Mouse (Mus musculus): ENCODE measurements around the gene Actrt2. TPM values are rescaled to one million over a fixed set of nuclear protein-coding genes. Genes with fewer than 3 reads are reported as not detected.

Gene Actrt2
- polyA plus RNA-seq, 1 experiment from 2014 or later: not detected

DNA sequence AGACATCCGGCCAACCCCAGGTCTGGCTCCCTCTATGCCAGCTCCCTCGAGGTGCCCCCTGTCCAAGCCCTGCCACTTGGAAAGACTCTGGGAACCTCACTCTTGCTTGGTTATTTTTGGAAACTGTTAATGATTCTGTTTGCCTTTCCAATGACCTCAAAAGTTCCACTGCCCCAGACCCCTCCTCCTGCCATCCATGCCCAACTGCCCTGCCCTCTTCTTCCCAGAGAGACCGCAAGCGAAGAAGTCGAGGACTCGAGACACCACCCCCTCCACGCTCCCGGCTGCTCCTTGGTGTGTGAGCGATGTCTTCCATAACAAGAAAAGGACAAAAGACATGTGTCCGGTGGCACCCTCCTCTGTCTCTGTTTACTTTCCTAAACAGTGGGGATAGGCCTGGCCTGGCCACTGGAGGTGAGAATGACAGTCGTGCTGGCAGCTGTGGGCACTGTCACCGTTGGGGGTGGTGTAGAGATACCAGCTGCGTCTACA is 33.3 kb upstream of the Actrt2 start:
- no peak for ATAC-seq
- Histone ChIP-seq H3K4me3 (replicated peaks) (no peak overlapping the region), H3K36me3 (no peaks in the 10 kb centered on the region), H3K4me2 (replicated peaks) (no peak overlapping the region), H3K4me1 (replicated peaks) (peaks cover 6% of the 10 kb centered on the region; the same call in 1 of the 2 replicates), H3K9ac (replicated peaks) (no peak overlapping the region), H3K27me3 (0 out of 2 replicates have a peak, but pooled peaks cover 4% of the 10 kb centered on the region), H3K27ac (no peak overlapping the region), H3K9me3 (no peaks in the 10 kb centered on the region)
- 91% methylated on average over 13 of the region's 13 CpGs for WGBS

DNA sequence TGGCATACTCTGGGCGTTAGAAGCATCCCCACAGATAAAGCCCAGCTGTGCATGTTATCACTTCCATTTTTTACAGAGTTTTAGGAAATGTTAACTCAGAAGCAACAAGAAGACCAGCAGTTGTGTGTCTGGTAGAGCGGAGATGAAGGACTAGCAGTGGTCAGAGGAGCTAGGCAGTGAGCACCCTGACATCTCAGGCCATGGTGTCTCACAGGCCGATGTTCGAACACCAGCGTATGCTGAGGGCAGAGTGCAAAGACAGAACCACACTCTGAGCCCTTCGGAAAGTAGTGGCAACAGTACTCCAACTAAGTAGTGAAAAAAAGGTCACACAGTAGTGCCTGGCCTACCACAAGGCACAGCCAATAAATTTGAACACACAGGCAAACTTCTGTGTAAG is 32.8 kb upstream of the Actrt2 start:
- no peaks in the 10 kb centered on the region for H3K36me3 ChIP-seq
- peaks cover 6% of the 10 kb centered on the region; the same call in 1 of the 2 replicates for H3K4me1 ChIP-seq (replicated peaks)
- H3K27ac ChIP-seq: no peak overlapping the region
- no peaks in the 10 kb centered on the region for H3K27me3 ChIP-seq
- H3K4me3 ChIP-seq (replicated peaks): no peak overlapping the region
- 96% methylated on average over 6 of the region's 6 CpGs for WGBS
- H3K9me3 ChIP-seq: no peaks in the 10 kb centered on the region
- no peak overlapping the region for H3K4me2 ChIP-seq (replicated peaks)
- no peak overlapping the region for H3K9ac ChIP-seq (replicated peaks)
- no peak for ATAC-seq

DNA sequence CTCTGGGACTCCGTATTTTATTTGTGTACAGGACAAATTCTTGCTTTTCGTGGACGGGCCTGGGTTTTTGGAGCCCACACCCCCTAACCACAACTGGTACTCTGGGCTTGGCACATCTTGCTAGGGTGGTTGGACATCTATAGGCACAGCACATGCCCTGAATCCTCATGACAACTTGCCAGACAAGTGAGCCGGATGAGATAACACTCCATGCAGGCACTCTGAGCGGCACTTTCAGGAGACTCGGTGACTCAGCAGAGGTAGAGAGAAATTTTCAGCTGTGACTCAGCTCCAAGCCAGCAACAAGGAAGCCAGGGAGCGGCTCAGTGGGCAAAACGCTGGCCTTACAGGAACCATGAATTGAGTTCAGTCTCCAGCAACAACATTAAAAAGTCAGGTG is 31.6 kb upstream of the Actrt2 start:
- H3K36me3 ChIP-seq: no peaks in the 10 kb centered on the region
- 91% methylated on average over 8 of the region's 8 CpGs for WGBS
- no peak overlapping the region for H3K9ac ChIP-seq (replicated peaks)
- H3K4me2 ChIP-seq (replicated peaks): no peak overlapping the region
- no peaks in the 10 kb centered on the region for H3K9me3 ChIP-seq
- H3K4me3 ChIP-seq (replicated peaks): no peak overlapping the region
- no peak overlapping the region for H3K27ac ChIP-seq
- no peak for ATAC-seq
- no peaks in the 10 kb centered on the region for H3K27me3 ChIP-seq
- H3K4me1 ChIP-seq (replicated peaks): peaks cover 6% of the 10 kb centered on the region; the same call in 1 of the 2 replicates

DNA sequence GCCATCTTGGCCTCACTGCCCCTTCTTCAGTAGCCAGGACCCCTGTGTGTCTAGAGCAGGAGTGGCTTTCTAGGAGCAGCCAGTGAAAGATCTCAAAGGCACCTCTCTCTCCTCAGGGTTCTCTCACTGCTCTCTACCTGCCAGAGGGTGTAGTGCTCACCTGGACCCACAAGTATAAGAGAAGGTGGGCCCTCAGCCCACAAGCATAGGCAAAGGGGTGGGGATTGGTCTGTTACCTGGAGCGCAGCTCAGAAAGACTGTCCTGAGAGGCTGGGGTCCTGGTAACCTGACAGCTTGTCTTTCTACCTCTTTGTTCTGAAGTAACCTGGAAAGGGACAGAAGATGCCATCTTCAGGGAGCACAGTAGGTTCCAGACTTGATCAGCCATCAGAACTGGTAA is 31.0 kb upstream of the Actrt2 start:
- Histone ChIP-seq H3K9me3 (no peaks in the 10 kb centered on the region), H3K27me3 (no peaks in the 10 kb centered on the region), H3K4me1 (replicated peaks) (peaks cover 6% of the 10 kb centered on the region; the same call in 1 of the 2 replicates), H3K9ac (replicated peaks) (no peak overlapping the region), H3K4me3 (replicated peaks) (no peak overlapping the region), H3K36me3 (no peaks in the 10 kb centered on the region), H3K4me2 (replicated peaks) (no peak overlapping the region), H3K27ac (no peak overlapping the region)
- ATAC-seq: no peak
- WGBS: 93% methylated on average over 1 of the region's 1 CpGs

DNA sequence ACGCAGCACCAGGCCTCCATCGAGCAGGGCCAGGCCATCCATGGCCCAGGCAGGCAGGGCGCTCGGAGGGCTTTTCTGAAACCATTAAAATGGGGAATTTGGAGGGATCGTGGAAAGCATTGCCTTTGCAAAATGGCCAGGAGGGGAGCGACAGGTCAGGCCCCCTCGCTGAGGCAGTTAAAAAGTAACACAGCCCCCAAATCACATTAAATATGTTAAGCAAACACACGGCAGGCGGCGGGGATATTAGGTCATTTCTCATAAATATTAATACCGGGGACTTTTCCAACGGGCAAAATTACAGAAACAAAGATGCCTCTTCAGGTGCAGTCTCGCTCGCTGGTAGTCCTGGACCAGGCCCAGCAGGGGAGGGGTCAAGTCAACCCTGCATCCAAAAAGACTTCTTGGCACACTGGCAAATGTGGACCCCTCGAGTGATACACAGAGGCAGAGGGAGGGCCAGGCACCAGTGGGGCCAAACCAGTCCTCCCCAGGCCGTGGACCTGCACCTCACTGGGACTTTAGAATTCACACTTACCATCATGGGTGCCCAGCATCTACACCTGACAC is 30.4 kb upstream of the Actrt2 start:
- H3K36me3 ChIP-seq: no peaks in the 10 kb centered on the region
- no peaks in the 10 kb centered on the region for H3K27me3 ChIP-seq
- no peak overlapping the region for H3K9ac ChIP-seq (replicated peaks)
- no peak for ATAC-seq
- 53% methylated on average over 16 of the region's 16 CpGs for WGBS
- H3K4me1 ChIP-seq (replicated peaks): peaks cover 6% of the 10 kb centered on the region; the same call in 1 of the 2 replicates
- no peaks in the 10 kb centered on the region for H3K9me3 ChIP-seq
- H3K4me2 ChIP-seq (replicated peaks): no peak overlapping the region
- no peak overlapping the region for H3K27ac ChIP-seq
- no peak overlapping the region for H3K4me3 ChIP-seq (replicated peaks)

DNA sequence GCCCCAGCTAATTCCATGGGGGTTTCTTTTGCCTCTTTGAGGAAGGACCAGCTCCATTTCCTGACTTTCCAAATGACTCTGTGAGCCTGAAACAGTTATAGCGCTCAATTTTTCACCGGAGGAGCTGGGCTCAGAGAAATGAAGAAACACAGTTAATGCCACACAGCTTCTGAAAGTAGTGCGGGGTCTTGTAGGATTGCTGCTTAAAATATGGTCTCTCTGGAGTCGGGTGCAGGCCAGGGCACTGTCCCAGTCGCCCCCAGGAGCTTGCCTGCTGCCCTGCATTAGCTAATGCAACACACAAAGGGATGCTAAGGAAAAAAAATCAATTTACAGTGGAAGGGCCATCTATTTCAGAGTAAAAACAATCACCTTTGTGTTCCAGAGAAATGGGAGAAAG is 29.8 kb upstream of the Actrt2 start:
- Histone ChIP-seq H3K4me2 (replicated peaks) (no peak overlapping the region), H3K27me3 (no peaks in the 10 kb centered on the region), H3K9me3 (no peaks in the 10 kb centered on the region), H3K27ac (no peak overlapping the region), H3K9ac (replicated peaks) (no peak overlapping the region), H3K4me3 (replicated peaks) (no peak overlapping the region), H3K4me1 (replicated peaks) (peaks cover 6% of the 10 kb centered on the region; the same call in 1 of the 2 replicates), H3K36me3 (no peaks in the 10 kb centered on the region)
- ATAC-seq: no peak
- WGBS: 74% methylated on average over 5 of the region's 5 CpGs

DNA sequence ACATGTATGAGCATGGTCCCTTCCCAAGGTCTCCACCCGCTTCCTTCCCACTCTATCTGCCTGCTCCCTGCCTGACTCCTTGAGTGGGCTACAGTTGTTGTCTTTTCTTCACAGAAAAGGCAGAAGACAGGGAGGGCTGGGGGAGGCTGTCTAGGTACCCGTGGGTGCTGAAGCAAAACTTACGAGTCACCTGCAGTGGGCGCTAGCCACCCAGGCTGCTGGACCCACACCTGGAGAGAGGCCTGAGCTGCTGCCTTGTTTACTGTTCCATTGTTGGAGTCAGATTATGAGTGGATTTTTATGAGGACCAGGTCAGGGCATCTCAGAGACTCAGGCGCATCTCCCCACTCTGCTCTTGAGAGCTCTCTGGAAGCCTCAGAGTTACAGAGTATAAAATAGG is 28.9 kb upstream of the Actrt2 start:
- H3K36me3 ChIP-seq: no peaks in the 10 kb centered on the region
- WGBS: 71% methylated on average over 5 of the region's 5 CpGs
- no peak for ATAC-seq
- peaks cover 6% of the 10 kb centered on the region; the same call in 1 of the 2 replicates for H3K4me1 ChIP-seq (replicated peaks)
- no peak overlapping the region for H3K4me3 ChIP-seq (replicated peaks)
- H3K4me2 ChIP-seq (replicated peaks): no peak overlapping the region
- no peak overlapping the region for H3K9ac ChIP-seq (replicated peaks)
- H3K27ac ChIP-seq: no peak overlapping the region
- no peaks in the 10 kb centered on the region for H3K9me3 ChIP-seq
- no peaks in the 10 kb centered on the region for H3K27me3 ChIP-seq

DNA sequence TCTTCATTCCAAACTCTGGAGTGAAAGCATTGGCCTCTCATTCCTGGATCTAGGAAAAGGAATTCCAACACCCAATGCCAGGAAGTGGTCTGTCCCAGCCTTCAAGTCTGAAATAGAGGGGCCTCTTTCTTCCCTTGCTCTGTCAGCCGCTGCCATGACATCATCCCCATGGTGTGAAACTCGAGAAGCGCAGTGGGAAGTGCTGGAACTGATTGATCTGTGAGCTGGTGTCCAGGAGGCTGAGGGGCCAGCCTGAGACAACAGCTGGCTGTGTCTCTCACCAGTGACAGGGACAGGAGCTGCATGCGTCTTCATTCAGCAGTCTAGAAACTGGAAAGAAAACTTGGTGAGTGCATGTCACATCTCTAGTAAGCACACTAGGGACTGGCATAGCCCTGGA is 28.5 kb upstream of the Actrt2 start:
- no peaks in the 10 kb centered on the region for H3K9me3 ChIP-seq
- H3K27ac ChIP-seq: no peak overlapping the region
- H3K36me3 ChIP-seq: no peaks in the 10 kb centered on the region
- H3K9ac ChIP-seq (replicated peaks): no peak overlapping the region
- no peaks in the 10 kb centered on the region for H3K27me3 ChIP-seq
- H3K4me2 ChIP-seq (replicated peaks): no peak overlapping the region
- 37% methylated on average over 4 of the region's 4 CpGs for WGBS
- no peak overlapping the region for H3K4me3 ChIP-seq (replicated peaks)
- no peak for ATAC-seq
- H3K4me1 ChIP-seq (replicated peaks): peaks cover 6% of the 10 kb centered on the region; the same call in 1 of the 2 replicates

DNA sequence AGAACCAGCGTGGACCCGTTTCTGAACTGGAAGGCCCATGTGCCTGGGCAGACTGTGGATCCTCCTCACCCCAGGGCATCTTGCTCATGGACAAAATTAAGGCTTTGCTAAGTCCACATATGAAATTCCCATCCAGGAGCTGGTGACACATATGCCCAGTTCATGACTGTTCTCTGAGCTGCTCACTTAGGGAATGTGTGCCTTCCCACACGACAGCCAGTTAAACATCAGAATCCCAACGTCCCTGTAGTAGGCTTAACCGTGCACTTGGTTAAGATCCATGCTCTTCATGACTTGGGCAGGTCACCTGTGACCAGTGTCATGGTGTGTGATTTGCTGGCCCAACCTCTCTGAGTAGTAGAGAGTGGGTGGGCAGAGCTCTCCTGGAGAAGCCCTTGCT is 26.7 kb upstream of the Actrt2 start:
- 94% methylated on average over 5 of the region's 5 CpGs for WGBS
- no peaks in the 10 kb centered on the region for H3K27me3 ChIP-seq
- H3K4me2 ChIP-seq (replicated peaks): no peak overlapping the region
- no peak overlapping the region for H3K4me3 ChIP-seq (replicated peaks)
- peaks cover 6% of the 10 kb centered on the region; the same call in 1 of the 2 replicates for H3K4me1 ChIP-seq (replicated peaks)
- H3K27ac ChIP-seq: no peak overlapping the region
- no peaks in the 10 kb centered on the region for H3K36me3 ChIP-seq
- H3K9ac ChIP-seq (replicated peaks): no peak overlapping the region
- no peak for ATAC-seq
- H3K9me3 ChIP-seq: no peaks in the 10 kb centered on the region

DNA sequence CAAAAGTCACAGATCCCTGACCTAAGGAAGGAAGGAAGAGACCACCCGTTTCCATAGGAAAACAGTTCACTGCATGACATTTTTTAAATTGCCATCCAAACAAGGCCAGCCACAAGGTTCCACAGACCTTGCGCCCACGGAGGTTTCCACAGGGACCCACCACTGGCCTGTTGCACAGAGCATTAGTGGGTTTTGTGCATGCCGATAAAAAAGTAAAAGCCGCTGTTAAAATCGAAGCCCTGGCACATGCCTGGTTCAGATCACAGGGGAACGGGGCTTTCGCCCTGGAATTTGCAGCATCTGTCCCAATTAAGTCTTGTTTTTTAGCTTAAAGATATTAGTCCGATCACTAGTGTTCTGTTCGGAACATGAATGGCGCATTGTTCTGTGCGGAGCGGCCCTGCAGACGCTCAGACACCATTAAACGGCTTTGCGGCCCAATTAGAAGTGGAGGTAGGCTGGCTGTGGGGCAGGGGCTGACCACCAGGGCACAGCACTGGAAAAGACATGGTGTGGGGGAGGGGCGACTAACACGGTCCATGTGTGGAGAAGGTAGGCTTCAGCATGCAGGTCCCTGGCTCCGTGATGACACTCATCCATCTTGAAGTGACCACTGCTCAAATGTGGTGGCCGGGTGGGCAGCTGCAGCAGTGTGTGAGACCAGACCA is 25.8 kb upstream of the Actrt2 start:
- Histone ChIP-seq H3K4me2 (replicated peaks) (no peak overlapping the region), H3K27me3 (no peaks in the 10 kb centered on the region), H3K9me3 (no peaks in the 10 kb centered on the region), H3K27ac (no peak overlapping the region), H3K36me3 (no peaks in the 10 kb centered on the region), H3K4me3 (replicated peaks) (no peak overlapping the region), H3K4me1 (replicated peaks) (peaks cover 6% of the 10 kb centered on the region; the same call in 1 of the 2 replicates), H3K9ac (replicated peaks) (no peak overlapping the region)
- no peak for ATAC-seq
- WGBS: 77% methylated on average over 20 of the region's 20 CpGs

DNA sequence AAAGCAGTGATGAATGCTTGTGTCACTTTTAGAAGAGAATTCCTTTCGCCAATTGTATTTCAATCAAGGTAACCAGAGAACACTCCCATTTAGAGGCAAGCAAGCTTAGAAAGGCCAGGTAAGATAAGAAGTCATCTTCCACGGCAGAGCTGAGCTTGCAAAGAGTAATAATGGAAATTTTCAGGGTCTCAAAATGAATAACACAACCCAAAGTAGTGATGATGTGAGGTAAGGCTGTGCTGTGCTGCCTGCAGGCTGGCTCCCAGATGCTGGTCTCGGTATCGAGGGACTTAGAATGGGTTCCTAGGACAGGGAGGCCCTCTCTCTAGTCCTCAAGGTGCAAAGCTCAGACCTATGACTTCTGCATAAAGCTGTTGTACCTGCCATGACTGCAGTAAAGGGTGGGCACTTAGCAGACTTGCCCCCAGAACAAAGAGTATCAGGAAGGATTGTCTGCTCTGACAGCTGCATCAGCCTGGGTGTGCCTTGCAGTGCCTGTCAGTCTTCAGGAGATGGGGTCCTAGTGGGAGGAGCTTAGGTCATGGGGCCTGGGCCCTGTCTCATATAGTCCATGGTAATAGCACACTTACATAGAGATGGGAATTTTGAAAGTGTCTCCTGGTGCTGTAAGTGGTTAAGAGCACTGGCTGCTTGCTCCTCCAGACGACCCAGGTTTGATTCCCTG is 15.5 kb upstream of the Actrt2 start:
- 87% methylated on average over 5 of the region's 5 CpGs for WGBS
- ATAC-seq: no peak
- no peaks in the 10 kb centered on the region for H3K36me3 ChIP-seq

DNA sequence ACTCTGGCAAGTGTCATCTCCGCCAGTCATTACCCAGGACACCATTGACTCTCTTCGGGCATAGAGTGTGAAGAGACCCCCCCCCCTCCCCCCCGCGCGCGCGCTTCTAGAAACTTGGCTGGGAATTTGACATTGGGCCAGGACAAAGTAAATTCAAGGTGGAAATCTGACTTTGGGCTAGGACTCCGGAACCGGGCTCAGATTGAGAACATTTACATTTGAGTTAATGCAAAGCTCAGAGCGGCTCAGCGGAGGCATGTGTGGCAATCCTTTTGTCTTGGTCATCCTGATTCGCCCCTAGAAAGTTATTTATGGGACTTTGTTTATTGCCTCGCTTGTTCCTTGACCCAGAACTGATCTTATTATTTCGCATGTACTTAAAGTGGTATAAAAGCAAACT is 14.6 kb upstream of the Actrt2 start:
- Histone ChIP-seq H3K9ac (replicated peaks) (no peak overlapping the region), H3K4me2 (replicated peaks) (no peak overlapping the region), H3K9me3 (no peaks in the 10 kb centered on the region), H3K4me1 (replicated peaks) (no peaks in the 10 kb centered on the region), H3K4me3 (replicated peaks) (no peak overlapping the region), H3K27me3 (peaks cover 26% of the 10 kb centered on the region), H3K27ac (no peak overlapping the region), H3K36me3 (no peaks in the 10 kb centered on the region)
- ATAC-seq: no peak
- 42% methylated on average over 14 of the region's 14 CpGs for WGBS

More for the DNA sequence above, 15.5 kb upstream of the Actrt2 start:
- H3K27ac ChIP-seq: no peak overlapping the region
- H3K4me2 ChIP-seq (replicated peaks): no peak overlapping the region
- peaks cover 22% of the 10 kb centered on the region for H3K27me3 ChIP-seq
- H3K4me1 ChIP-seq (replicated peaks): no peaks in the 10 kb centered on the region
- no peak overlapping the region for H3K9ac ChIP-seq (replicated peaks)
- H3K4me3 ChIP-seq (replicated peaks): no peak overlapping the region
- no peaks in the 10 kb centered on the region for H3K9me3 ChIP-seq
